Mouse (Mus musculus) embryonic facial prominence, embryonic 14.5 days (tissue): ENCODE data around the gene Rab37. TPM values are rescaled to one million over a fixed set of nuclear protein-coding genes. Genes with fewer than 3 reads are reported as not detected.

Experiments
- ATAC-seq: fragments of 200-750 bp; cut with Nextera tagmentation; 2 replicates; pipeline ENCODE4 v1.8.0; 2017; ENCODE audit warnings: low read depth, moderate number of reproducible peaks, moderate TSS enrichment
- DNase-seq: peaks from one replicate; pipeline ENCODE4 v3.0.0-alpha.2; 2015; ENCODE audit warnings: low spot score
- H3K27ac ChIP-seq: fragments of 300-500 bp; sonication (generic); replicated peaks from 2 replicates; pipeline ENCODE4 v1.5.1; 2014; ENCODE audit warnings: low read depth, mild to moderate bottlenecking, low read length, moderate library complexity
- H3K27me3 ChIP-seq: fragments of 300-500 bp; sonication (generic); replicated peaks from 2 replicates; pipeline ENCODE4 v1.6.1; 2014; ENCODE audit warnings: low read length; ENCODE audit not compliant: control insufficient read depth, insufficient read depth
- H3K36me3 ChIP-seq: fragments of 300-500 bp; sonication (generic); 2 replicates; pipeline ENCODE4 v1.6.1; 2014; ENCODE audit warnings: low read length, mixed read lengths; ENCODE audit not compliant: control insufficient read depth, insufficient read depth
- H3K4me1 ChIP-seq: fragments of 300-500 bp; sonication (generic); 2 replicates; pipeline ENCODE4 v1.6.1; 2014; ENCODE audit warnings: antibody characterized with exemption, low read length; ENCODE audit not compliant: control insufficient read depth, insufficient read depth
- H3K4me2 ChIP-seq: fragments of 300-500 bp; sonication (generic); 2 replicates; pipeline ENCODE4 v1.6.1; 2014; ENCODE audit warnings: low read depth, mild to moderate bottlenecking, low read length, moderate library complexity, mixed read lengths
- H3K4me3 ChIP-seq: fragments of 300-500 bp; sonication (generic); 2 replicates; pipeline ENCODE4 v1.5.1; 2014; ENCODE audit warnings: low read depth, mild to moderate bottlenecking, low read length
- H3K9ac ChIP-seq: fragments of 300-500 bp; sonication (generic); 2 replicates; pipeline ENCODE4 v1.6.1; 2014; ENCODE audit warnings: low read depth, mild to moderate bottlenecking, low read length, moderate library complexity, mixed read lengths
- H3K9me3 ChIP-seq: fragments of 300-500 bp; sonication (generic); 2 replicates; pipeline ENCODE4 v1.6.1; 2016; ENCODE audit warnings: low read length; ENCODE audit not compliant: control insufficient read depth
- WGBS: fragments of 180-500 bp; shearing (Covaris S2); extraction: QIAGEN DNeasy Blood & Tissue Kit; methylation state at CpG from one replicate; pipeline ENCODE4 v1.1.7; 2014; 5-methylcytosine and 5-hydroxymethylcytosine counted together
- polyA plus RNA-seq: library from polyadenylated mRNA; unstranded; fragments of >200 nt; fragmentation: Nextera tagmentation; extraction: Ambion mirVana; gene quantifications from 2 replicates; pipeline ENCODE4 v1.2.1, GENCODE M21; 2014

Gene Rab37
- 1.6 and 2.9 TPM in 2 replicates for polyA plus RNA-seq

DNA sequence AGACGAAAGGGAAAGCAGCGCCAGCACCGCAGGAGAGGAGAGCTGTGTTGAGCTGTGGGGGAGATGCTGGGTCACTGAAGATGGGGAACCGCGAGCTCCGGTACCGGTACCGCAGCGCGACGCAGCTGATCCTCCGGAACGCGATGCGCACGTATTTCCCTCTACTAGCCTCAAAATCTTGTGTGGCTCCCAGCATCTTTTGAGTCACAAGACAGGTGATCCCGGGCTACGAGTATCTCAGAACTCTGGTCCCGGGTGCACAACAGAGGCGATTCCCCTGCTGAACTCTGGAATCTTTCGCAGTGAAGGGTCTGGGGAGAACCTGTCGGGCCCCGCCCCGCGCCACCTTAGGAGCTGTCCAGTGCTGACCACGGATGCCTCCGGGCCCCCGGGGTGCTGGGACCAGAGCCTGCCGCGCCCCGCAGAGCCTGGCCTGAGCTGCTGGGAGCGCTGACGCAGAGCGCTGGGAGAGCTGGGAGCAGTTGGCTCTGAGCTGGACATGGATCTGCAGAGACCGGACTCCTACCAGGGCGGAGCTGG, at the start of gene Rab37:
Gene Rab37, plus strand, starts transcription at position 70 of the 540 bp plus-strand sequence.
- DNase-seq = no peak
- no peaks in the 10 kb centered on the region for H3K36me3 ChIP-seq
- 0 out of 2 replicates have a peak, but pooled peaks cover 12% of the 10 kb centered on the region for H3K9me3 ChIP-seq
- 4% methylated on average over 25 of the region's 36 CpGs for WGBS
- H3K9ac ChIP-seq = no peak within 1 kb of the TSS
- no peak within 1 kb of the TSS for H3K27ac ChIP-seq
- no peaks in the 10 kb centered on the region for H3K4me1 ChIP-seq
- H3K4me3 ChIP-seq = 0 out of 2 replicates have a peak within 1 kb of the TSS, but pooled peaks have one; percentile 5
- H3K27me3 ChIP-seq = peaks cover 38% of the 10 kb centered on the region
- ATAC-seq = peak; percentile 26; the same call in 1 of the 2 replicates
- peak within 1 kb of the TSS; percentile 38 for H3K4me2 ChIP-seq

DNA sequence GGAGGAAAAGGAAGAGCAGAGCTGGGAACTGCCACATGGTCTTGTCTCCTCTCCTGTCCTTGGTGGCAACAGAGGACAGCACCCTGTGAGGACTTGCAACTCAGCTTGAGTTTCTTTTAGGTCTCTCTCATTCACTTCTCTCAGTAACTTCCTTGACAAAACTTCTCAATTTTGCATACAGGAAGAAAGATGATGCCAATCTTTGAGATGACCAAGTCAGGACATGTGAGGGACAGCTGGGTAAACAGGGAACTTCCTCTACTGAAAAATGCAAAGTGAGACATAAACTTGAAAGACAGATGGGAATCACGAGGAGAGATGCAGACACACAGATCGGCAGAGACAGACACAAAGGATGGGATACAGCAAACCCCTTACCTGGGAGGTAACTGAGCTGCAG, 43.0 kb upstream of the Rab37 start, which contains the start of gene Cd300ld3:
Gene Cd300ld3, minus strand, starts transcription at position 151 of the 400 bp plus-strand sequence.
- Histone ChIP-seq H3K27ac (no peak within 1 kb of the TSS), H3K9me3 (no peaks in the 10 kb centered on the region), H3K27me3 (no peaks in the 10 kb centered on the region), H3K4me2 (no peak within 1 kb of the TSS), H3K9ac (no peak within 1 kb of the TSS), H3K4me3 (no peak within 1 kb of the TSS), H3K4me1 (no peaks in the 10 kb centered on the region), H3K36me3 (no peaks in the 10 kb centered on the region)
- ATAC-seq (no peak), DNase-seq (no peak)
- 73% methylated on average over 2 of the region's 2 CpGs for WGBS

- Histone ChIP-seq H3K4me3 (no peak overlapping the region), H3K36me3 (no peaks in the 10 kb centered on the region), H3K27me3 (no peaks in the 10 kb centered on the region), H3K4me2 (no peak overlapping the region), H3K27ac (no peak overlapping the region), H3K9ac (no peak overlapping the region), H3K9me3 (no peaks in the 10 kb centered on the region), H3K4me1 (no peaks in the 10 kb centered on the region)
- ATAC-seq (no peak), DNase-seq (no peak)
- 37% methylated on average over 3 of the region's 3 CpGs for WGBS
Measured at GRCm38 (mm10) chr11:115049282-115049895, 41.8 kb upstream of the Rab37 start.

DNA sequence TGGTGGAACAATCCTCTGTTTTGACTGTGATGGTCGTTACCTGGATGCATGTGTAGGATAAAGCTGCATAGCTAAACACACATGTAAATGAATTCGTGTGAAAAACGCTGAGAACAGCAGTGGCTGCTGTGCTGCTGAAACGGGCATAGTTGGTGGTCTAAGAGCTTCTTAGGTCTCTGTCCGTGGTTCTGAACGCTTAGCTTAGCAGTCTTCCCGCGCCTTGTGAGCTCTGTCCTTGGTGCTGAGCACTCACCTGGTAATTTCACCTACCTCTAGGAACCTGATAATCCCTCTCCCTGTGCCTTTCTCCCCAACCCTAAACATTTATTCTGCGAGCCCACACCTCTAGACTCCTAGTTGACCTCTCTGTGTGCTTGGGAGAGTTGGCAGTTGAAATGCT, 39.0 kb upstream of the Rab37 start:
- no peaks in the 10 kb centered on the region for H3K36me3 ChIP-seq
- no peaks in the 10 kb centered on the region for H3K27me3 ChIP-seq
- no peak overlapping the region for H3K4me2 ChIP-seq
- no peak overlapping the region for H3K4me3 ChIP-seq
- 4% methylated on average over 9 of the region's 9 CpGs for WGBS
- DNase-seq (peak; percentile 91), ATAC-seq (no peak)
- no peak overlapping the region for H3K9ac ChIP-seq
- no peaks in the 10 kb centered on the region for H3K9me3 ChIP-seq
- H3K27ac ChIP-seq = no peak overlapping the region
- no peaks in the 10 kb centered on the region for H3K4me1 ChIP-seq

DNA sequence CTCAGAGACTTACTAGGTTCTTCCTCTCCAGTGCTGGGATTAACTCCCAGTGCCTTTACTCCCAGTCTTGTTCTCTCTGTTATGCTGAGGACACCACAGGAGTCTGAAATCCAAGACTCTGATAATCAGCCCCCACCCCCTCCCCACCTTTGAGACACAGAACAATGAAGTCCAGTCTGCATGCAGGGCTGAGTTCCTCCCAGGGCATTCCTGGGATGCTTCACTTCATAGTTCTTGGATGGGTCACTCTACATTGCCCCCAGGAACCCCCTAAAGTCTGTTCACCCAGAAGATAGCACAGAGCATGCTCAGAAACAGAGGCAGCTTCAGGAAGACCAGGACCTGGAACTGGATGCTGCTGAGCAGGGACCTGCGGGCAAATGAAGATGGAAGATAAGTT, 38.2 kb upstream of the Rab37 start:
- Histone ChIP-seq H3K27ac (no peak overlapping the region), H3K4me3 (no peak overlapping the region), H3K36me3 (no peaks in the 10 kb centered on the region), H3K27me3 (no peaks in the 10 kb centered on the region), H3K9ac (no peak overlapping the region), H3K9me3 (no peaks in the 10 kb centered on the region), H3K4me1 (no peaks in the 10 kb centered on the region), H3K4me2 (no peak overlapping the region)
- no peak for DNase-seq
- WGBS = 86% methylated on average over 1 of the region's 1 CpGs
- ATAC-seq = no peak

DNA sequence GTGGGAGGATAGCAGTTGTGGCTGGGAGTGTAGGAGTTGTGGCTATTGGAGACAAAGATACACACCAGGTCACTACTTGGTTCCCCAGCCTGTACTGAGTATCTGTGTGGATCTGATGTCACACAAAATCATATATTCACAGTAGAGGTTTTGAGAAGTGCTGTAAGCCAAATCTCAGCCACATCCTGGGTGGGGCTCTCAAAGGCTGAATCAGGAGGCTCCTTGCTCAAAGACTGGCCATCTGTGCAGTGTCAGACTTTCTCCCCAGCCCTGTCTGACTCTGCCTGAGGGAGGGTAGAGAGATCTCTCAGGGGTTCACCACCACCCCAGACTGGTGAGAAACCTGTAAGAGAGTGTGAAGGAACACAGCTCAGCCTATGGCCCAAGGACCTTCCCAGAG, 36.7 kb upstream of the Rab37 start:
- no peak for ATAC-seq
- Histone ChIP-seq H3K27me3 (no peaks in the 10 kb centered on the region), H3K9ac (no peak overlapping the region), H3K4me2 (no peak overlapping the region), H3K4me1 (no peaks in the 10 kb centered on the region), H3K27ac (no peak overlapping the region), H3K36me3 (no peaks in the 10 kb centered on the region), H3K9me3 (no peaks in the 10 kb centered on the region), H3K4me3 (no peak overlapping the region)
- DNase-seq = no peak

DNA sequence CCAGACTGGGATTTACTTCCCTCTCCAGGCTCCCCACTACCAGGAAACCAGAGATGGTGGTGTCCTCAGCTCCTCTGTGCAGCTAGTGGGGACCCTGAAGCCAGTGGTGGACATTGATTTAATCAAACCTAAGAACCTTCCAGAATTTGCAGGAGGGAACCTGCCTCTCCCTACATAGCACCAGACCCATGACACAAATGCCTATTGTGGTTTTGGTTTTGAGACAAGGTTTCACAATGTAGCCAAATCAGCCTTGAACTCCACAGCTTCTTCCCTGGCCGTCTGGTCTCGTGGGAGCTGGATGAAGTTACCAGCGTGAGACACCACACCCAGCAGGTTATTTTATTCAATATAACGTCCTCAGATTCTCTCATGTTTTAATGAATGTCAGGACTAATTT, 32.5 kb upstream of the Rab37 start:
- Histone ChIP-seq H3K9me3 (no peaks in the 10 kb centered on the region), H3K27me3 (no peaks in the 10 kb centered on the region), H3K9ac (no peak overlapping the region), H3K27ac (no peak overlapping the region), H3K36me3 (no peaks in the 10 kb centered on the region), H3K4me3 (no peak overlapping the region), H3K4me2 (no peak overlapping the region), H3K4me1 (no peaks in the 10 kb centered on the region)
- ATAC-seq (no peak), DNase-seq (no peak)
- WGBS = 63% methylated on average over 4 of the region's 4 CpGs

GRCm38 (mm10) chr11:115059797-115060196, 31.4 kb upstream of the Rab37 start:
- DNase-seq (no peak), ATAC-seq (no peak)
- Histone ChIP-seq H3K9ac (no peak overlapping the region), H3K9me3 (no peaks in the 10 kb centered on the region), H3K4me2 (no peak overlapping the region), H3K27ac (no peak overlapping the region), H3K4me1 (no peaks in the 10 kb centered on the region), H3K27me3 (no peaks in the 10 kb centered on the region), H3K4me3 (no peak overlapping the region), H3K36me3 (no peaks in the 10 kb centered on the region)
- WGBS = 80% methylated on average over 2 of the region's 2 CpGs

DNA sequence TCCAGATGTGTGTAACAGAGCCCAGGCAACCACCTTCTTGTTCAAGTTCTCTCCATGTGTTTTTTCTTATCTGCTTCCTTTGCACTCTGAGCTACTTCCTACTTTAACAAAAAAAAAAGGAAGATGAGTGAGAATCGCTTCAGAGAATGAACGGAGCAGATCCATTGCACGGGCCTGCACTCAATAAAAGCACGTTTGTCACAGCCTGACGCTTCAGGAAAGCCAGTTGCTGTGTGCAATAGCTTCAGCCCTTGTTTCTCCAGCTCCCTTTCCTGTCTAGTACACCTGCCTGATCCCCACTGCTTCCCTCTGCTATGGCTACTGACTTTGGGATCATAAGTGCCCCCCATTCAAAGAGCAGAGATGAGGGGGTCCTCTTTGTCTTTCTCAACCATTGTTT, 29.2 kb upstream of the Rab37 start, which contains the start of gene Cd300e:
Gene Cd300e, minus strand, starts transcription at position 101 of the 400 bp plus-strand sequence.
- no peak within 1 kb of the TSS for H3K9ac ChIP-seq
- H3K4me3 ChIP-seq = no peak within 1 kb of the TSS
- no peaks in the 10 kb centered on the region for H3K9me3 ChIP-seq
- H3K27me3 ChIP-seq = no peaks in the 10 kb centered on the region
- H3K27ac ChIP-seq = no peak within 1 kb of the TSS
- no peak within 1 kb of the TSS for H3K4me2 ChIP-seq
- no peaks in the 10 kb centered on the region for H3K36me3 ChIP-seq
- DNase-seq (no peak), ATAC-seq (no peak)
- 44% methylated on average over 5 of the region's 5 CpGs for WGBS
- no peaks in the 10 kb centered on the region for H3K4me1 ChIP-seq
